Mouse (Mus musculus) heart, postnatal 10 days (tissue): Measurements from ENCODE around the gene 3830417A13Rik. TPM values are rescaled to one million over a fixed set of nuclear protein-coding genes. Genes with fewer than 3 reads are reported as not detected.
A peak's percentile ranks its signal among the peaks of the same experiment; 100 is the strongest.

Source experiments
- DNase-seq, 2 experiments: peaks; one replicate each; pipeline ENCODE4 v3.0.0; 2021
- intact Hi-C: fragments of 180-260 bp; cut with DNase I; formaldehyde crosslinking; loops from one replicate; pipeline ENCODE4 v1.15.1; 2025
- total RNA-seq, 2 experiments: library from RNA; stranded (reverse); gene quantifications; 2 replicates each; pipeline ENCODE4 v1.2.3; 2021

The 3830417A13Rik gene
- not detected for total RNA-seq

GRCm38 (mm10) chrX:64173248-64173647 lies at the start of gene 3830417A13Rik:
Gene 3830417A13Rik, plus strand, starts transcription at chrX:64173548.
- no peak for DNase-seq
- intact Hi-C loops, result no loop called here

- DNase-seq, result no peak
- intact Hi-C loops, result no loop called here
Observed at GRCm38 (mm10) chrX:64152098-64152497, 21.2 kb upstream of the 3830417A13Rik start, which contains the start of gene Gm6760. Gene Gm6760, minus strand, starts transcription at chrX:64152198.

- peak; percentile 7 to 15 for DNase-seq
Observed at GRCm38 (mm10) chrX:64181246-64181645, 7.9 kb downstream of the 3830417A13Rik start.

More at GRCm38 (mm10) chrX:64181246-64181645, 7.9 kb downstream of the 3830417A13Rik start:
- intact Hi-C loops, result no loop called here

Other genes starting within 250 kb of the 3830417A13Rik start
- gene Gm6760, start 21.4 kb upstream of the 3830417A13Rik start, total RNA-seq, result not detected
- gene Slitrk4, start 103.4 kb downstream of the 3830417A13Rik start, total RNA-seq, result 1 to 10 TPM; 3.8 to 4.9 TPM